8 mouse cellular contexts compared by ENCODE assay signal in the genomic region with DNA sequence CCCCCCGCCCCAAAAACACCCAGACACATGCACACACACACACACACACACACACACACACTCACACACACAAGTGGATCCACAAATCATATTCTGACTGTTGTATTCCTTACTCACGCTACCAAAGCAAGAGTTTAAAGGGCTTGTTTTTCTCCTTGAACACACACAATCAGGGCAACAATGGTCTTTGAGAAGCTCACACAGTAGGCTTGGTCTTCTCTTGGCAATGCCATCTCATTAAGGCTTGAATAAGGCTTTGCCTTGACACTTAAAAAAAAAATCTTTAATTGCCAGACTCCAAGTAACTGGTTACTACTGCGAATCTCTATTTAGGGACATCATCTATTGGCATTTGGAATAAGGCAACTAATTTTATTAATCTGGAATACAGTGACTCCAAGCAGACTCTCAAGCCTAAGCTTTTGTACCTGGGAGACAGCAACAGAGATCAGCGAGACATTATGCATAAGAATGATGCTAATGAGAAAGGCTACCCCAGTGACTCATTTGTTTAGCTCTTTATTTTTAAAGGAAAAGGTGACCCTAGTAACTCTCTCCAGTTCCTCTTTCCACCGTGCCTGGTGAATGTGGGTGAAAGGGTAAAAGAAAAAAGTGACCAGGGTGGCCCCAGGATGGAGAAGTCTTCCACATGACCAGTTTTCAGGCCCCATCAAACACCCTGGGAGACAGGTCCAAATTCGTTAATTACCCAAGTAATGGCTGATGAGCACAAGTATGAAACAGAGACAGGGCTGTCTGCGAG. TPM values are rescaled to one million over a fixed set of nuclear protein-coding genes. Genes with fewer than 3 reads are reported as not detected.
DNase-seq lines count a peak whose midpoint lies in the region; ATAC-seq lines count a peak whose summit lies in the region.

No protein-coding gene starts in this region.

- no peaks in the 10 kb centered on the region for H3K9me3 ChIP-seq in forebrain, embryonic 15.5 days
- H3K9me3 ChIP-seq in liver, embryonic 16.5 days (replicated peaks; ENCODE audit: control insufficient read depth, low read length) = no peaks in the 10 kb centered on the region

- H3K36me3 ChIP-seq in forebrain, embryonic 15.5 days = no peaks in the 10 kb centered on the region
- no peaks in the 10 kb centered on the region for H3K36me3 ChIP-seq in liver, embryonic 16.5 days (ENCODE audit: control insufficient read depth, insufficient read depth)

- peak overlapping the region; percentile 99 for H3K27ac ChIP-seq in forebrain, embryonic 15.5 days (replicated peaks)
- no peak overlapping the region; the same call in 1 of the 2 replicates for H3K27ac ChIP-seq in liver, embryonic 16.5 days (ENCODE audit: low read length)

- DNase-seq in heart, adult 11 months = peak; percentile 91
- no peak for DNase-seq in heart, postnatal 14 days
- DNase-seq in B cell, adult 2 months = peak; percentile 39 to 50
- DNase-seq in adrenal gland, postnatal 36 days = no peak
- no peak for DNase-seq in gastrocnemius, postnatal 25 days
- DNase-seq in layer of hippocampus, postnatal 36 days = no peak

- intact Hi-C loops in heart, postnatal 14 days (cut with DNase I) = loop anchor here (2.0 kb wide), 2 partner anchors 43 to 69 kb away; a partner anchor contains a TSS

- peaks cover 32% of the 10 kb centered on the region for H3K4me1 ChIP-seq in forebrain, embryonic 15.5 days
- H3K4me1 ChIP-seq in liver, embryonic 16.5 days (ENCODE audit: control insufficient read depth, low read depth, low read length) = peaks cover 24% of the 10 kb centered on the region

- no peak for ATAC-seq in forebrain, embryonic 15.5 days (replicated peaks)
- no peak for ATAC-seq in liver, embryonic 16.5 days (ENCODE audit: low read depth)

- no peaks in the 10 kb centered on the region for H3K27me3 ChIP-seq in forebrain, embryonic 15.5 days
- H3K27me3 ChIP-seq in liver, embryonic 16.5 days (ENCODE audit: control insufficient read depth, insufficient read depth, low read depth, low read length) = no peaks in the 10 kb centered on the region

- peak overlapping the region; percentile 64 for H3K4me2 ChIP-seq in forebrain, embryonic 15.5 days (replicated peaks)
- peak overlapping the region; percentile 74 for H3K4me2 ChIP-seq in liver, embryonic 16.5 days (ENCODE audit: low read depth, low read length)

- H3K9ac ChIP-seq in forebrain, embryonic 15.5 days (replicated peaks) = peak overlapping the region; percentile 93
- peak overlapping the region; percentile 72 for H3K9ac ChIP-seq in liver, embryonic 16.5 days (ENCODE audit: low read depth, low read length)

- 8% methylated on average over 7 of the region's 7 CpGs for WGBS in forebrain, embryonic 15.5 days
- WGBS in liver, embryonic 16.5 days (ENCODE audit: insufficient replicate concordance) = 31% methylated on average over 7 of the region's 7 CpGs

- peak overlapping the region; percentile 79 for H3K4me3 ChIP-seq in forebrain, embryonic 15.5 days
- H3K4me3 ChIP-seq in liver, embryonic 16.5 days (ENCODE audit: low read depth, low read length) = peak overlapping the region; percentile 73

RNA-seq across cellular contexts. Expression of a gene that starts 2.6 kb away (rescaled TPM):
- total RNA-seq in heart, postnatal 14 days (2021) = 10 to 100 TPM; 71.5 to 72.9 TPM
- 23.4 and 24.6 TPM in 2 replicates for polyA plus RNA-seq in forebrain, embryonic 15.5 days (2015; fragmentation: Nextera tagmentation; extraction: Ambion mirVana)
- 7.8 and 8.0 TPM in 2 replicates for polyA plus RNA-seq in liver, embryonic 16.5 days (2015; fragmentation: Nextera tagmentation; extraction: Ambion mirVana)
- 10 to 100 TPM; 50.4 to 74.4 TPM for total RNA-seq in adrenal gland, postnatal 36 days (2021)
- total RNA-seq in gastrocnemius, postnatal 25 days (2021) = 10 to 100 TPM; 61.8 to 69.2 TPM
- 10 to 100 TPM; 88.8 to 90.7 TPM for total RNA-seq in layer of hippocampus, postnatal 36 days (2021)

RNA-seq across cellular contexts. Expression of a gene that starts 50.8 kb away (rescaled TPM):
- not detected for total RNA-seq in heart, postnatal 14 days (2021)
- polyA plus RNA-seq in forebrain, embryonic 15.5 days (2015; fragmentation: Nextera tagmentation; extraction: Ambion mirVana) = 0.42 and 0.69 TPM in 2 replicates
- 8.4 and 8.6 TPM in 2 replicates for polyA plus RNA-seq in liver, embryonic 16.5 days (2015; fragmentation: Nextera tagmentation; extraction: Ambion mirVana)
- total RNA-seq in adrenal gland, postnatal 36 days (2021) = not detected
- total RNA-seq in gastrocnemius, postnatal 25 days (2021) = not detected
- total RNA-seq in layer of hippocampus, postnatal 36 days (2021) = under 1 TPM in 1 of 2 experiments, not detected in 1; 0.30 TPM

Comparison
In these comparisons a context has a peak if more than half of its experiments do, and no peak if none do; other contexts are left out.
1. DNase-seq: peak in heart, adult 11 months (single experiment) and B cell, adult 2 months (2 of 2); none in heart, postnatal 14 days (0 of 2), adrenal gland, postnatal 36 days (0 of 2), gastrocnemius, postnatal 25 days (single experiment) and layer of hippocampus, postnatal 36 days (0 of 2).